Comparison of ENCODE assay signal across 31 mouse cellular contexts in genomic region chr16:45397440-45397839, GRCm38 (mm10). TPM values are rescaled to one million over a fixed set of nuclear protein-coding genes. Genes with fewer than 3 reads are reported as not detected.
DNase-seq lines count a peak whose midpoint lies in the region; ATAC-seq and TF ChIP-seq lines count a peak whose summit lies in the region.
"Had no signal": no experiment of that assay in that cellular context is flagged by ENCODE, and none has a peak within 500 bp of the region (broad histone marks: within the 10 kb centered on the region; RNA-seq: fewer than 3 reads in every experiment).

No protein-coding gene starts in this region.

- 82% methylated on average over 2 of the region's 2 CpGs for WGBS in forebrain, embryonic 13.5 days
- WGBS in forebrain, embryonic 12.5 days = 74% methylated on average over 2 of the region's 2 CpGs
- WGBS in kidney, adult 2 months = 92% methylated on average over 2 of the region's 2 CpGs
- 37% methylated on average over 2 of the region's 2 CpGs for WGBS in forebrain, postnatal 0 days

- no peak overlapping the region for H3K27ac ChIP-seq in forebrain, embryonic 13.5 days
- no peak overlapping the region for H3K27ac ChIP-seq in forebrain, embryonic 12.5 days
- 0 out of 2 replicates have a peak overlapping the region, but pooled peaks have one; percentile 16 for H3K27ac ChIP-seq in kidney, adult 2 months (ENCODE audit: insufficient read depth, low read depth, low read length)
- no peak overlapping the region for H3K27ac ChIP-seq in forebrain, postnatal 0 days (ENCODE audit: low read depth, low read length)
- H3K27ac ChIP-seq: hindbrain, embryonic 13.5 days; limb, embryonic 10.5 days; limb, embryonic 15.5 days; liver, embryonic 13.5 days; macrophage; neural tube, embryonic 12.5 days had no signal

- H3K4me1 ChIP-seq in forebrain, embryonic 13.5 days = no peaks in the 10 kb centered on the region
- 0 out of 2 replicates have a peak, but pooled peaks cover 2% of the 10 kb centered on the region for H3K4me1 ChIP-seq in forebrain, embryonic 12.5 days
- H3K4me1 ChIP-seq in kidney, adult 2 months (ENCODE audit: control insufficient read depth, insufficient read depth, low read length) = peaks cover 2% of the 10 kb centered on the region; the same call in 1 of the 2 replicates
- H3K4me1 ChIP-seq in forebrain, postnatal 0 days (ENCODE audit: insufficient read depth) = no peaks in the 10 kb centered on the region; the same call in 1 of the 2 replicates
- H3K4me1 ChIP-seq: hindbrain, embryonic 13.5 days; limb, embryonic 10.5 days; limb, embryonic 15.5 days; liver, embryonic 13.5 days; neural tube, embryonic 12.5 days had no signal

- no peak for DNase-seq in kidney, adult 2 months
- DNase-seq in kidney, postnatal 14 days = no peak
- DNase-seq in retina, postnatal 1 day = peak; percentile 5
- DNase-seq in retina, embryonic 14.5 days (ENCODE audit: low spot score) = no peak
- no peak for DNase-seq in forebrain, postnatal 0 days
- DNase-seq in right cerebral cortex, postnatal 4 days = no peak
- DNase-seq: adrenal gland, adult 2 months; adrenal gland, postnatal 36 days; cerebellum, adult 11-12 months; gastrocnemius, adult 2 months; gastrocnemius, postnatal 36 days; heart, adult 18-20 months; heart, postnatal 36 days; kidney, postnatal 25 days; liver, embryonic 13.5 days; lung, adult 18-20 months; midbrain, embryonic 14.5 days; thymus, postnatal 14 days had no signal

- no peak overlapping the region for H3K9ac ChIP-seq in forebrain, embryonic 13.5 days
- no peak overlapping the region for H3K9ac ChIP-seq in forebrain, embryonic 12.5 days
- no peak overlapping the region for H3K9ac ChIP-seq in forebrain, postnatal 0 days
- H3K9ac ChIP-seq: hindbrain, embryonic 13.5 days; limb, embryonic 15.5 days; liver, embryonic 13.5 days; neural tube, embryonic 12.5 days had no signal

- H3K27me3 ChIP-seq in forebrain, embryonic 13.5 days = no peaks in the 10 kb centered on the region
- H3K27me3 ChIP-seq in forebrain, embryonic 12.5 days = no peaks in the 10 kb centered on the region
- H3K27me3 ChIP-seq in kidney, adult 2 months (replicated peaks; ENCODE audit: control insufficient read depth, insufficient read depth, low read length) = no peaks in the 10 kb centered on the region
- no peaks in the 10 kb centered on the region for H3K27me3 ChIP-seq in forebrain, postnatal 0 days (ENCODE audit: insufficient read depth, low read length)
- H3K27me3 ChIP-seq: hindbrain, embryonic 13.5 days; limb, embryonic 15.5 days; liver, embryonic 13.5 days; neural tube, embryonic 12.5 days had no signal

- H3K4me2 ChIP-seq in forebrain, embryonic 13.5 days = no peak overlapping the region
- H3K4me2 ChIP-seq in forebrain, embryonic 12.5 days = no peak overlapping the region
- H3K4me2 ChIP-seq in forebrain, postnatal 0 days (ENCODE audit: low read depth) = no peak overlapping the region
- H3K4me2 ChIP-seq: heart, embryonic 11.5 days; hindbrain, embryonic 13.5 days; limb, embryonic 15.5 days; liver, embryonic 13.5 days; neural tube, embryonic 12.5 days had no signal

- H3K36me3 ChIP-seq in forebrain, embryonic 13.5 days (ENCODE audit: poor library complexity, severe bottlenecking) = peaks cover 30% of the 10 kb centered on the region
- peaks cover 10% of the 10 kb centered on the region; the same call in 1 of the 2 replicates for H3K36me3 ChIP-seq in forebrain, embryonic 12.5 days (replicated peaks)
- no peaks in the 10 kb centered on the region for H3K36me3 ChIP-seq in kidney, adult 2 months (ENCODE audit: control insufficient read depth, insufficient read depth, low read length)
- peaks cover 39% of the 10 kb centered on the region for H3K36me3 ChIP-seq in forebrain, postnatal 0 days (ENCODE audit: insufficient read depth)
- H3K36me3 ChIP-seq: limb, embryonic 10.5 days; liver, embryonic 13.5 days had no signal

- no peak overlapping the region for H3K4me3 ChIP-seq in forebrain, embryonic 13.5 days
- H3K4me3 ChIP-seq in forebrain, embryonic 12.5 days (replicated peaks) = no peak overlapping the region
- no peak overlapping the region for H3K4me3 ChIP-seq in kidney, adult 2 months (ENCODE audit: insufficient read depth, low read depth, low read length)
- H3K4me3 ChIP-seq in forebrain, postnatal 0 days (ENCODE audit: low read depth, low read length) = no peak overlapping the region
- H3K4me3 ChIP-seq: erythroblast, embryonic 14.5 days; hindbrain, embryonic 13.5 days; limb, embryonic 10.5 days; limb, embryonic 15.5 days; liver, embryonic 13.5 days; myocyte; neural tube, embryonic 12.5 days had no signal

- no peak for TF ChIP-seq POLR2A in kidney, adult 2 months (IDR thresholded peaks at IDR 0.05; ENCODE audit: low read depth, low read length)

- no peaks in the 10 kb centered on the region for H3K9me3 ChIP-seq in forebrain, embryonic 13.5 days (replicated peaks)
- no peaks in the 10 kb centered on the region for H3K9me3 ChIP-seq in forebrain, embryonic 12.5 days
- no peaks in the 10 kb centered on the region for H3K9me3 ChIP-seq in forebrain, postnatal 0 days (ENCODE audit: low read length)
- H3K9me3 ChIP-seq: hindbrain, embryonic 13.5 days; limb, embryonic 10.5 days; limb, embryonic 15.5 days; liver, embryonic 13.5 days; neural tube, embryonic 12.5 days had no signal

- peak; percentile 30; the same call in 1 of the 2 replicates for ATAC-seq in forebrain, embryonic 13.5 days
- no peak for ATAC-seq in forebrain, embryonic 12.5 days (ENCODE audit: low FRiP score)
- ATAC-seq in forebrain, postnatal 0 days = peak; percentile 53
- ATAC-seq: intestine, postnatal 0 days; lung, postnatal 0 days had no signal

- no peak for TF ChIP-seq CTCF in kidney, adult 2 months (conservative IDR thresholded peaks at IDR 0.05; ENCODE audit: insufficient read depth, insufficient read length, low read depth, low read length)
- no peak for TF ChIP-seq CTCF in forebrain, postnatal 0 days (IDR thresholded peaks at IDR 0.05; ENCODE audit: low read depth)

RNA-seq across cellular contexts. Expression of gene Cd200, which starts 11.4 kb away (rescaled TPM):
- polyA plus RNA-seq in forebrain, embryonic 13.5 days (2015; fragmentation: Nextera tagmentation; extraction: Ambion mirVana) = 102 and 126 TPM in 2 replicates
- polyA plus RNA-seq in forebrain, embryonic 12.5 days (2016; fragmentation: Nextera tagmentation; extraction: Ambion mirVana) = 58.9 and 62.0 TPM in 2 replicates
- polyA plus RNA-seq in kidney, adult 2 months (2012; rRNA removed) = 54.5 and 72.9 TPM in 2 replicates
- 312 and 318 TPM in 2 replicates for total RNA-seq in forebrain, postnatal 0 days (2014; rRNA removed)
- polyA plus RNA-seq in forebrain, postnatal 0 days (2015; fragmentation: Nextera tagmentation; extraction: Ambion mirVana) = 433 and 445 TPM in 2 replicates
- total RNA-seq: megakaryocyte-erythroid progenitor cell, adult 5-6 weeks had no signal
